Mouse (Mus musculus) inflammation-experienced regulatory T-cells, adult 16 weeks (primary cell): Measurements from ENCODE around the gene Xylt2. TPM values are rescaled to one million over a fixed set of nuclear protein-coding genes. Genes with fewer than 3 reads are reported as not detected.

Experiments used
- polyA plus RNA-seq: library from polyadenylated mRNA; unstranded; fragments of 100-300 nt; shearing (Covaris generic); gene quantifications from one replicate; pipeline ENCODE4 v1.2.1, GENCODE M21; 2017

Xylt2 gene
- polyA plus RNA-seq: 27.4 TPM

GRCm38 (mm10) chr11:94676754-94677606 lies at the start of gene Xylt2:
Gene Xylt2, minus strand, starts transcription at chr11:94677515.

DNA sequence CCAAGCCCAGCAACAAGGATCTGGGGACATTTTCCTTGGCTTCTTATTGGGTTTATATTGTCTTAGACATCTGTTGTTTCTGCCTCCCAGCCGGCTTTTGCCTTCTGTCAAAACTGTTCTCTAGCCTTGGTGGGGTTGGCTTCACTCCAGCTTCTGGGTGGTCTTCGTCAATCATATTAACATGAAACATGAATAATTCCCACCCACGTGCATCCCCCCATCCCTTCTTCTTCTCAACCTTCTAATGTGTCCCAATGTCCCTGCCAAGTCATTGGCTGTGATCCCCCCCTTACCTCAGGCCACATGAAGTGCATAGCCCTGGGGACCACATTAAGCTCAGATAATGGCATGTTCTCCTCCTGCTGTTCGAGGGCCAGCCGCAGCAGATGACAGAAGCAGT lies 27.2 kb upstream of the Xylt2 start, which contains the start of gene Gm11541:
Gm11541 (minus strand) TSS at position 28 of the 400 bp plus-strand sequence.

GRCm38 (mm10) chr11:94653663-94654436 lies 23.5 kb downstream of the Xylt2 start, which contains the start of the genes Mrpl27 and Eme1:
Gene Mrpl27, plus strand, starts transcription at chr11:94653767.
Gene Eme1, minus strand, starts transcription at chr11:94653964.

GRCm38 (mm10) chr11:94629199-94629883 lies 48.0 kb downstream of the Xylt2 start, which contains the start of gene Lrrc59:
Gene Lrrc59, plus strand, starts transcription at chr11:94629767.

Other genes with a start within 250 kb of the Xylt2 start
- gene Cacna1g, start 203.3 kb downstream of the Xylt2 start, polyA plus RNA-seq: not detected
- not detected for gene Spata20, start 191.3 kb downstream of the Xylt2 start, polyA plus RNA-seq
- gene Epn3, start 177.5 kb downstream of the Xylt2 start, polyA plus RNA-seq: not detected
- not detected for gene Mycbpap, start 155.8 kb downstream of the Xylt2 start, polyA plus RNA-seq
- gene Rsad1, start 128.3 kb downstream of the Xylt2 start, polyA plus RNA-seq: 3.8 TPM
- 0.40 TPM for gene Chad, start 112.5 kb downstream of the Xylt2 start, polyA plus RNA-seq
- gene Acsf2, start 75.6 kb downstream of the Xylt2 start, polyA plus RNA-seq: 8.7 TPM
- 16.5 TPM for gene Lrrc59, start 47.7 kb downstream of the Xylt2 start, polyA plus RNA-seq
- gene Mrpl27, start 23.7 kb downstream of the Xylt2 start, polyA plus RNA-seq: 56.4 TPM
- 1.8 TPM for gene Eme1, start 23.6 kb downstream of the Xylt2 start, polyA plus RNA-seq
- gene Gm11541, start 27.0 kb upstream of the Xylt2 start, polyA plus RNA-seq: not detected
- not detected for gene Cdc34b, start 64.3 kb upstream of the Xylt2 start, polyA plus RNA-seq
- gene Tmem92, start 105.2 kb upstream of the Xylt2 start, polyA plus RNA-seq: not detected